Mouse (Mus musculus) right cerebral cortex, adult 2 months (tissue): ENCODE results near the gene Alg2.

Experiments used
- DNase-seq, 2 experiments: peaks; one replicate each; pipeline ENCODE4 v3.0.0; 2021 to 2022; ENCODE audit warnings: low spot score in 2 of 2

Alg2 gene

GRCm38 (mm10) chr4:47449586-47450522 is 24.3 kb downstream of the Alg2 start:
- no peak for DNase-seq

DNA sequence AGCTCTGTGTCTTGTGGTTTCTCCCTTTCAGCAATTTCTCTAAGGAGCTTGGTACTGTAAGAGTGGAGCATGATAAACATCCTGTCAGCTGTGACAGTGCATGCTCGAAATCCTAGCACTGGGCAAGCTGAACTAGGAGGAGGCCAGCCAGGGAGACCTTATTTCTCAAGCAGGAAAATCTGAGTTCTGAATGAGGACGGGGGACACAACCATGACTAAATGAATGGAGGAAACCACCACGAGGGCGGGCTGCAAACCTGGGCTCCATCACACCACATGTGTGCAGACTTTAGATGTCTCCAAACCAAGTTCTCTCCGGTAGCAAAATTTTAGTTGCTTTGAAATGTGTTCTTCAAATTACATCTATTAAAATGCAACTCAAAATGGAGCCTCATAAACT is 25.0 kb downstream of the Alg2 start:
- DNase-seq: no peak

GRCm38 (mm10) chr4:47448526-47448925 is 25.6 kb downstream of the Alg2 start:
- DNase-seq: no peak

DNA sequence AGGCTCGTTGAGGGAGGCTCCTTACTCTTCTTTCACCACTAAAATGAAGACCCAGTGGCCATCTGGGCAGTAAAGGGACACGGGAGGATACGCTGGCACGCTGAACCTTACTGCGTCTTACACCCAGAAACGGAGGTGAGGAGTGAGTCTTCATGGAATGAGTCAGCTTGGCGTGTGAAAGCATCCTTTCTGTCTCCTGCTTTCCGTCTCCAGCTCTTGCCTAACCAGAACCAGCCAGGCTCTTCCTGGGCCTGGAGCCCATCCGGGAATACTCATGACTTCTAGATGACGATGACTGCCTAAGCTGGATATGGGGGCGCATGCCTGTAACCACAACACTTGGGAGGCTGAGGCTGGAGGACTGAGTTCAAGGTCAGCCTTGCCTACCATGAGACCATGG is 33.2 kb downstream of the Alg2 start:
- peak in 1 of 2 experiments; percentile 33 for DNase-seq

DNA sequence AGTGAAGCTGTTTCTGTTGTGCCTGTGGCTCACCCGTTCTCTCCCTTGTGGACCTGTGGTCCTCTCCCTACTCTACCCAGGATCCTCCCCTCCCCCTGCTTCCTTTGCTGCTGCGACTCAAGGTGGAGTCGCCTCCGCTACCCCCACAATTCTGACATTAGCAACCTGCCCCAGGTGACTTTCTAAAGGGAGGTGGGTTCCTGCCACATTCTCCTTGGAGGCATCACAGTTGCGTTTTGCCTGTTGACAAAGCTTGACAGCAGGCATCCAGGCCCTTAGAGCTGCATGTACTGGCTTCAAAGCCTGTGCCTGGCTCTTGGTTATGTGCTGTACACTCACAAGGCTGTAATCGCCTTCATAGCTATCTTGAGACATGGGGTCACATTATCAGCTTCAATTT is 35.2 kb downstream of the Alg2 start:
- DNase-seq: no peak

DNA sequence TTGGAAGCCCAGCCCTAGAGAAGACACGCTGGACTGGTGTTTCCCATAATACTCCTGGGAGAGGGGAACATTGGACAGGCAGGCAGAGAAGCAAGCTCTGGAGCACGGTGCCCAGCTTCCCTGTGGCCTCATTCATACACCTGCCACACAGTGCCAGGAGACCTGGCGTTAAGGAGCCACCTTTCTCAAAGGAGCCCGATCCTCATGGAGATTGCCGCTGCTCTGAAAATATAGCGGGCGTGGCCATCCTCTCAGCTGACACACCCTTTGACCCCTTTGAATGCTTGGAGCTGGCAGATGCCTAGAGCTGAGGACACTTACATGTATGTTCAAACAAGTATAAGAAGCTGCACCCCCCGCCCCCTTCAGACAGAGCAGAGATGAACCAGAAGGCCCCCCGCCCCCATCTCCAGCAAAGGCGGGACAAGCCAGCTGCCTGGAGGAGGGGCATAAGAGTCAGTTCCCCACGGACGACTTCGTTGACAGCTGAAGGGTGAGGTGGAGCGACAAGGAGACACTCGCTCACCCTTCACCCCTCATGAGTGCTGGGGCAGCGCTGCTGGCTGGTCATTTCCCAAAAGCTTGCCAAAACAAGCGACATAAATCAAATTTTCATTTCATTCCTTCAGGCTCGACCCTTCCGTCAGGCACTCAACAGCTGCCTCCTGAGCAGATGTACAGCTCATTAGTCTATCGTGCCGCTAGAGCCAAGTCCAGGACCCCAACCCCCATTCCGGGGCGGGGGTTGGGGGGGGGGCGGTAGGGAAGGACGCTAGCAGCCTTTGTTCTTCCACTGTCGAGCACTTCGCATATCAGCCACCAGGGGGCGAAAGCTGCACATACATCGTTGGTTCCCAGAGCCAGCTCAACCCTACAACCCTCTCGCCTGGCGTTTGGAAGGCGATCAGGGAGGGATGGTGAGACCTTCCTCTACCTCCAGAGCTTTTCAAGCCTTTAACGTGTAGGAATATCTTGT is 36.5 kb downstream of the Alg2 start:
- DNase-seq: peak; percentile 92 to 94

GRCm38 (mm10) chr4:47435566-47436360 is 38.4 kb downstream of the Alg2 start:
- DNase-seq: no peak

GRCm38 (mm10) chr4:47435131-47435530 is 39.0 kb downstream of the Alg2 start:
- no peak for DNase-seq

- DNase-seq: no peak
These were observed 41.4 kb downstream of the Alg2 start for GRCm38 (mm10) chr4:47432766-47433165.

GRCm38 (mm10) chr4:47431081-47431480 is 43.1 kb downstream of the Alg2 start:
- no peak for DNase-seq

DNA sequence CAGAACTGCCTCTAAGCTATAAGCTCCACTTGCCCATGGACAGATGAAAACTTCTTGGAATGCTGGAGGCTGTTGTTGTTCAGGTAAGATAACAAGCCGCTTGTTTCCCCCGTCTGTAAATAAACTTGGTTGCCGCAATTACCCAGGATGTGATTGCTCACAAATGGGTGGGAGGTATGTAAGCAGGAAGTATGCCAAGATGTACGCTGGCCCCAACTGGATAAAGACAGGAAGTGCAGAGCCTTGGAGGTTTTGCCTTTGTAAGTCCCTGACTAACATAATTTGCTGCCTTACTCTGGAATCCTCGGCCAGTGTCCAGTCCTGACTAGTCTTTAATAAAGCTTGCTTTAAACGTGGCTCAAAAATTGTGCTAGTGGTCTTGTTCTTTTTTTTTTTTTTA is 43.6 kb downstream of the Alg2 start:
- no peak for DNase-seq

DNA sequence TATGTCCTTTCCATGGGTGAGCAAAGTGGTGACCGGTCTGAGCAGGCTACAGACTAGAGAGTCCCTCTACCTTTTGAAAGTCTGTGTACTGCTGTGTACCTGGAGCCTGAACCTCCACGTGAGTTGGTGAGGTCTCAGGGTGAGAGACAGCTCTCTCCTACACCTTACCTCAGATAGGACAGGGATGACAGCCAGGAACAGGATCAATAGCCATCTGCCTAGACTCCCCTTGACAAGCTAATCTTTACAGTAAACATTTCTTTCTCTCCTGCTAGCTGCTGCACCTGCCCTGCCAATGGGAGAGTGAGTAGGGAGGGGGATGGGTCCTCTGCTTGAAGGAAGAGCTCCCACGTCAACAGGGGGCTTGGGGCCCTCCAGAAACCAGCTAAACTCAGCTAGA is 46.5 kb downstream of the Alg2 start:
- DNase-seq: no peak

GRCm38 (mm10) chr4:47425247-47425830 is 48.8 kb downstream of the Alg2 start:
- DNase-seq: no peak

DNA sequence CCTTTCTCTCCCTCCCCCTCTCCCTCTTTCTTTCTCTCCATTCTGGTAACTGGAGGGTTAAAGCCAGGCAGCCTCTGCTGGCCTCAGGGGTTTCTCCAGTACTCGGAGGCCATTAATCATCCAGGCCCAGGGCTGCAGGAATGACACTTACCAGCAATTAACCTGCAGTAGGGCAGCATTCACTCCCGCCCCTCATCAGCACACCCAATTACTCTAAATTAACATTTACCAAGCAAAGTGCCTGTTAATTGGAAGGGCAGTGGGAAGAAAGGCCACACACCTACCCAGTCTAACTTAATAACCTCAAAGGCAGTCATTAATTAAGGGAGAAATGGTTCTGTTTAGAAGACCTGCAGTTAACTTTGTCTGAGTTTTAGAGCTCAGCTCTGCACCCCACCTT is 49.8 kb downstream of the Alg2 start:
- DNase-seq: no peak

DNA sequence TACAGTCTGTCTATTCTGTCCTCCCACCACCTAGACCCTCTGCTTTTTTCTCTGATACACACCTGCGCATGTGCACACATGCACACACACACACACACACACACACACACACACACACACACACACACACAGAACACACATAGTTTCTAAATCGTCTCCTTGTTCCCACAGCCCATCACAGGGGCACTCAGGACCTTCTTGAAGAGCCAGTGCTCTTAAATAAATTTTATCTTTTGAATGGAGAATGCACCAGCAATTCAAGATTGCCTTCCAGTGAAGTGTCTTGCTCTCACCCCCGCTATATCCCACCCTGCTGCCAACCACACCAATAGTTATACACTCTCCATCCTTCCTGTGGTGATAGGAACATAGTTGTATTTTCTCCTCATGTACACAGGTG is 51.2 kb downstream of the Alg2 start:
- DNase-seq: no peak

DNA sequence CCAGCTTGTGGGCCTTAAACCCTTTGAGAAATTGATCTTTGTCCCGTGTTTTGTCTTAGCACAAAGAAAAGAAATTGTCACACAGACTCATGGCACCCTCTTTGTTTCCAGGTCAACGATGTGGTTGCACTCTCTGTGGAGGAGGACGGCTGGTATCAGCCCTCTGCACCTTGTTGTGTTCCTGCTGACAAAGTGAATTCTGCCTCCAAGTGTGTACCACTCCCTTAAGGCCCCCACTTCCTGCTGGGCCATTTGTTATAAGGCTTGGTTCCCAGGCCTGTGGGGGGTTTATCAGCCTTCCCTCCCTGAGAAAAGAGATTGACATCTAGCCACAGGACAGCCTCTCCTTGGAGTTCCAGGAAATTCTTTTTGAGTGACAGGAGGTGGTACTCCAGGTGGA is 51.9 kb downstream of the Alg2 start:
- DNase-seq: no peak

- DNase-seq: no peak
These were observed 53.9 kb downstream of the Alg2 start for GRCm38 (mm10) chr4:47420191-47420590.

DNA sequence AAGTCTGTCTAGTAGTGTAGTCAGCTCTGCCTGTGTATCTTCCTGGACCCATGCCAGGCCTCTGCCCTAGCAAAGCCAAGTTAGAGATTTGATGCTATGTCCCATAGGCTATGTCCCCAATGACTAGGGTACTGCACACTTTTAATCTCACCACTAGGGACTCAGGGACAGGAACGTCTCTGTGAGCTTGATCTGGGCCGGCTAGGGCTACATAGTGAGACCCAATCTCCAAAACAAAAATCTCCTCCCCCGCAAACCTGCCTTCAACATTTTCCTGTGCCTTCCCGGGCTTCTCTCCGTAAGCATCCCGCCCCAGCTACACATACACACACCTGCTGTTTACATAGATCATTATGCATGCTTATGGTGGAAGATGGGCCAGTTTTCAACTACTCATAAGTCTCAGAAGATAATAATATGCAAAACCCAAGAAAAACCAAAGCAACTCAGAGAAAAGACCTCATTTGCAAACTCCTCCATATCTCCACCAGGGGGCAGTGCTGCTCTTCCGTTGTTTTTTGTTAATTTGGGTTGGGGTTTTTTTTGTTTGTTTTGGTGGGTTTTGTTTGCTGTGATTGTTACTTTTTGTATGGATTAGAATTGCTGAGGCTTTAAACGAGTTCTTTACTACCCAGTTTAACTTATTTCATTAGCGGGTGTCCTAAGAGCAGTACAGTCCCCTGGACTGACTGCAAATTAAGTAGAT is 54.7 kb downstream of the Alg2 start:
- peak in 1 of 2 experiments; percentile 20 for DNase-seq

DNA sequence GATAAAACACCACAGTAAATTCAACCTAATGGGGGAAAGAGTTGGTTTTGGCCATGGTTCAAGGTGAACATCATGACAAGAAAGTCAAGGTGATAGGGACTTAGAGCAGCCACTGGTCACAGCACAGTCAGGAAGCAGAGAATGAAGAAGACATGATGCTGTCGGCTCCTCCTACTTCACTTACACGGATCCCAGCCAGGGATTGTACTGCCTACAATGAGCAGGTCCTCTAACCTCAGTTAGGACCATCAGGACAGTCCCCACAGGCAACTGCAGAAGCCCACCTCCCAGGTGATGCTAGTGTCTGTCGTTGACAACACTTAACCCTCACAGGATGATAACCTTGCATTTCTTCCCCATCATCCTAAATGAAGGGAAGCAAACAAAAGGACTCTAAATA is 56.3 kb downstream of the Alg2 start:
- no peak for DNase-seq
